Comparison of ENCODE assay signal across 9 mouse cellular contexts in the genomic region with DNA sequence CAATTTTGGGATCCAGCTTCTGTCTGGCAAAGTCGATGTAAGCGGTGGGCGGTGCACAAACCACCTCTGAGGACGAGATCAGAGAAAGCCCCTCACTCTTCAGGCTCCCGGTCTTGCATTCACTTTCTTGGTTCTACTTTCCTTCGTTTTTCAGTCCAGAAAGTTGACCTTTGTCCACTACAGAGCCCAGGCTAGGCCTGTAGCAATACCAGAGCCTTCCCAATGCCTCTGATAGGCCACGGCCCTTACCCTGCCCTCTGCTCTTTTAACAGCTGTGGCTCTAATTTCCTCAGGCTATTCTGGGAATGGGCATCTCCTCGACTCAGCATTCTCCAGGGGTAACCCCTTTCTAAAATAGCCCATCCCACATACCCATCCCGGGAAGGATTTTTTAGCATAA. TPM values are rescaled to one million over a fixed set of nuclear protein-coding genes. Genes with fewer than 3 reads are reported as not detected.
DNase-seq lines count a peak whose midpoint lies in the region; ATAC-seq and TF ChIP-seq lines count a peak whose summit lies in the region.
"Had no signal": no experiment of that assay in that cellular context is flagged by ENCODE, and none has a peak within 500 bp of the region (broad histone marks: within the 10 kb centered on the region; RNA-seq: fewer than 3 reads in every experiment).

No protein-coding gene starts in this region.

- 27% methylated on average over 9 of the region's 9 CpGs for WGBS in heart, adult 2 months
- 12% methylated on average over 9 of the region's 9 CpGs for WGBS in heart, postnatal 0 days
- WGBS in liver, embryonic 16.5 days (ENCODE audit: insufficient replicate concordance) = 24% methylated on average over 9 of the region's 9 CpGs

- peak overlapping the region; percentile 92 for H3K27ac ChIP-seq in heart, adult 2 months
- H3K27ac ChIP-seq in heart, postnatal 0 days (ENCODE audit: low read depth) = peak overlapping the region; percentile 96
- peak overlapping the region; percentile 93 for H3K27ac ChIP-seq in liver, embryonic 16.5 days (ENCODE audit: low read length)

- H3K4me2 ChIP-seq in heart, postnatal 0 days (ENCODE audit: low read depth, low read length) = peak overlapping the region; percentile 79
- peak overlapping the region; percentile 93 for H3K4me2 ChIP-seq in liver, embryonic 16.5 days (ENCODE audit: low read depth, low read length)

- intact Hi-C loops in heart, adult 2 months (cut with DNase I) = no loop called here
- intact Hi-C loops in heart, postnatal 14 days (cut with DNase I) = no loop called here

- H3K9me3 ChIP-seq in G1E (replicated peaks) = no peaks in the 10 kb centered on the region
- no peaks in the 10 kb centered on the region for H3K9me3 ChIP-seq in heart, postnatal 0 days (replicated peaks; ENCODE audit: control insufficient read depth, low read length)
- no peaks in the 10 kb centered on the region for H3K9me3 ChIP-seq in liver, embryonic 16.5 days (replicated peaks; ENCODE audit: control insufficient read depth, low read length)

- DNase-seq in heart, adult 2 months = peak; percentile 12 to 24
- DNase-seq in heart, postnatal 14 days = no peak
- no peak for DNase-seq in G1E (ENCODE audit: low spot score)
- DNase-seq in heart, postnatal 0 days (ENCODE audit: low spot score) = no peak
- DNase-seq in frontal cortex, postnatal 36 days (ENCODE audit: low spot score in 2 of 2) = no peak
- no peak for DNase-seq in lung, postnatal 10 days

- peak overlapping the region; percentile 85 for H3K4me3 ChIP-seq in heart, adult 2 months
- H3K4me3 ChIP-seq in G1E (ENCODE audit: low read depth, low read length) = peak overlapping the region; percentile 78
- H3K4me3 ChIP-seq in heart, postnatal 0 days (ENCODE audit: low read depth, low read length) = peak overlapping the region; percentile 71
- H3K4me3 ChIP-seq in liver, embryonic 16.5 days (ENCODE audit: low read depth, low read length) = peak overlapping the region; percentile 83

- no peaks in the 10 kb centered on the region for H3K79me2 ChIP-seq in heart, adult 2 months (replicated peaks; ENCODE audit: control insufficient read depth, insufficient read depth, low read length)

- no peak for TF ChIP-seq EP300 in heart, adult 2 months (IDR thresholded peaks at IDR 0.05; ENCODE audit: insufficient read depth, low read depth, low read length)
- TF ChIP-seq EP300 in heart, postnatal 0 days (IDR thresholded peaks at IDR 0.05; ENCODE audit: low read depth) = no peak

- no peaks in the 10 kb centered on the region; the same call in 1 of the 2 replicates for H3K36me3 ChIP-seq in heart, adult 2 months (ENCODE audit: control insufficient read depth, insufficient read depth, low read length)
- peaks cover 83% of the 10 kb centered on the region for H3K36me3 ChIP-seq in G1E (replicated peaks)
- H3K36me3 ChIP-seq in heart, postnatal 0 days (replicated peaks; ENCODE audit: control insufficient read depth, insufficient read depth, low read length) = peaks cover 45% of the 10 kb centered on the region
- H3K36me3 ChIP-seq in liver, embryonic 16.5 days (ENCODE audit: control insufficient read depth, insufficient read depth) = peaks cover 23% of the 10 kb centered on the region

- ATAC-seq in G1E (ENCODE audit: extremely low read depth, insufficient number of reproducible peaks, low FRiP score, poor library complexity, severe bottlenecking) = no peak
- no peak for ATAC-seq in heart, postnatal 0 days (ENCODE audit: insufficient read depth, low read depth)
- no peak for ATAC-seq in liver, embryonic 16.5 days (ENCODE audit: low read depth)
- ATAC-seq in monocyte, adult 5-6 weeks (replicated peaks; ENCODE audit: insufficient number of reproducible peaks, low FRiP score, low TSS enrichment, poor library complexity, severe bottlenecking) = no peak
- ATAC-seq: Patski had no signal

- TF ChIP-seq CTCF in heart, adult 2 months (IDR thresholded peaks at IDR 0.05) = no peak
- no peak for TF ChIP-seq CTCF in G1E (IDR thresholded peaks at IDR 0.05; ENCODE audit: low read depth, low read length)
- TF ChIP-seq CTCF in heart, postnatal 0 days (IDR thresholded peaks at IDR 0.05; ENCODE audit: low read depth) = no peak

- peak overlapping the region; percentile 70 for H3K9ac ChIP-seq in heart, adult 2 months (ENCODE audit: low read depth, low read length)
- H3K9ac ChIP-seq in heart, postnatal 0 days (replicated peaks; ENCODE audit: low read depth, low read length) = peak overlapping the region; percentile 91
- peak overlapping the region; percentile 82 for H3K9ac ChIP-seq in liver, embryonic 16.5 days (ENCODE audit: low read depth, low read length)

- H3K27me3 ChIP-seq in heart, adult 2 months (ENCODE audit: control insufficient read depth, insufficient read depth, low read length) = no peaks in the 10 kb centered on the region
- no peaks in the 10 kb centered on the region for H3K27me3 ChIP-seq in G1E (ENCODE audit: insufficient read depth, low read length)
- H3K27me3 ChIP-seq in heart, postnatal 0 days (ENCODE audit: control insufficient read depth, insufficient read depth, low read length) = no peaks in the 10 kb centered on the region
- H3K27me3 ChIP-seq in liver, embryonic 16.5 days (ENCODE audit: control insufficient read depth, insufficient read depth, low read depth, low read length) = no peaks in the 10 kb centered on the region
- H3K27me3 ChIP-seq: Patski had no signal

- no peak for TF ChIP-seq POLR2A in heart, adult 2 months (IDR thresholded peaks at IDR 0.05; ENCODE audit: insufficient read depth, low read depth, low read length)

- H3K4me1 ChIP-seq in heart, adult 2 months (ENCODE audit: control insufficient read depth, insufficient read depth, low read length) = peaks cover 13% of the 10 kb centered on the region
- peaks cover 63% of the 10 kb centered on the region for H3K4me1 ChIP-seq in G1E (ENCODE audit: insufficient read depth, low read depth, low read length)
- peaks cover 17% of the 10 kb centered on the region for H3K4me1 ChIP-seq in heart, postnatal 0 days (ENCODE audit: control insufficient read depth, insufficient read depth)
- peaks cover 46% of the 10 kb centered on the region for H3K4me1 ChIP-seq in liver, embryonic 16.5 days (ENCODE audit: control insufficient read depth, low read depth, low read length)

RNA-seq across cellular contexts. Expression of gene Tpi1, which starts 1.2 kb away (rescaled TPM):
- 100 to 1,000 TPM; 788 to 884 TPM for total RNA-seq in heart, adult 2 months (2021)
- 870 and 1,222 TPM in 2 replicates for polyA plus RNA-seq in heart, adult 2 months (2012; rRNA removed)
- 100 to 1,000 TPM; 772 to 817 TPM for total RNA-seq in heart, postnatal 14 days (2021)
- total RNA-seq in G1E (2014; fragmentation: Nextera tagmentation) (601 and 619 TPM in 2 replicates), G1E (2017) (903 and 1,035 TPM in 2 replicates)
- 520 and 701 TPM in 2 replicates for polyA plus RNA-seq in G1E (2012)
- 1,544 and 1,648 TPM in 2 replicates for total RNA-seq in heart, postnatal 0 days (2014; rRNA removed; ENCODE audit: low replicate concordance)
- 1,138 and 1,142 TPM in 2 replicates for polyA plus RNA-seq in heart, postnatal 0 days (2015; fragmentation: Nextera tagmentation; extraction: Ambion mirVana)
- 450 and 452 TPM in 2 replicates for polyA plus RNA-seq in liver, embryonic 16.5 days (2015; fragmentation: Nextera tagmentation; extraction: Ambion mirVana)
- 71.9 to 103 TPM (median 88.6 TPM) in 3 replicates for total RNA-seq in monocyte, adult 5-6 weeks (2017)

RNA-seq across cellular contexts. Expression of gene Spsb2, which starts 4.4 kb away (rescaled TPM):
- 1 to 10 TPM; 3.2 TPM for total RNA-seq in heart, adult 2 months (2021)
- polyA plus RNA-seq in heart, adult 2 months (2012; rRNA removed) = 2.8 and 4.4 TPM in 2 replicates
- total RNA-seq in heart, postnatal 14 days (2021) = 1 to 10 TPM; 3.2 to 3.5 TPM
- 1.9 TPM in 2 replicates for total RNA-seq in G1E (2014; fragmentation: Nextera tagmentation)
- total RNA-seq in G1E (2017) = 6.9 and 9.4 TPM in 2 replicates
- polyA plus RNA-seq in G1E (2012) = 10.1 and 10.9 TPM in 2 replicates
- total RNA-seq in heart, postnatal 0 days (2014; rRNA removed; ENCODE audit: low replicate concordance) = 5.9 and 17.6 TPM in 2 replicates
- polyA plus RNA-seq in heart, postnatal 0 days (2015; fragmentation: Nextera tagmentation; extraction: Ambion mirVana) = 7.0 and 7.7 TPM in 2 replicates
- polyA plus RNA-seq in liver, embryonic 16.5 days (2015; fragmentation: Nextera tagmentation; extraction: Ambion mirVana) = 8.6 and 9.1 TPM in 2 replicates
- 8.2 to 11.2 TPM (median 10.4 TPM) in 3 replicates for total RNA-seq in monocyte, adult 5-6 weeks (2017)

RNA-seq across cellular contexts. Expression of gene Usp5, which starts 16.4 kb away (rescaled TPM):
- total RNA-seq in heart, adult 2 months (2021) = 10 to 100 TPM; 68.4 to 72.3 TPM
- 51.0 and 74.9 TPM in 2 replicates for polyA plus RNA-seq in heart, adult 2 months (2012; rRNA removed)
- 10 to 100 TPM; 78.2 TPM for total RNA-seq in heart, postnatal 14 days (2021)
- total RNA-seq in G1E (2014; fragmentation: Nextera tagmentation) = 34.6 and 45.9 TPM in 2 replicates
- 67.0 and 76.8 TPM in 2 replicates for total RNA-seq in G1E (2017)
- 53.0 and 68.2 TPM in 2 replicates for polyA plus RNA-seq in G1E (2012)
- 92.2 and 126 TPM in 2 replicates for total RNA-seq in heart, postnatal 0 days (2014; rRNA removed; ENCODE audit: low replicate concordance)
- 66.4 and 73.5 TPM in 2 replicates for polyA plus RNA-seq in heart, postnatal 0 days (2015; fragmentation: Nextera tagmentation; extraction: Ambion mirVana)
- 50.0 and 52.7 TPM in 2 replicates for polyA plus RNA-seq in liver, embryonic 16.5 days (2015; fragmentation: Nextera tagmentation; extraction: Ambion mirVana)
- 34.6 to 45.5 TPM (median 35.5 TPM) in 3 replicates for total RNA-seq in monocyte, adult 5-6 weeks (2017)

RNA-seq across cellular contexts. Expression of gene Cdca3, which starts 16.5 kb away (rescaled TPM):
- total RNA-seq in heart, adult 2 months (2021) = under 1 TPM; 0.32 to 0.70 TPM
- 0.72 and 1.9 TPM in 2 replicates for polyA plus RNA-seq in heart, adult 2 months (2012; rRNA removed)
- total RNA-seq in heart, postnatal 14 days (2021) = 1 to 10 TPM; 3.5 to 9.6 TPM
- total RNA-seq in G1E (2014; fragmentation: Nextera tagmentation) (109 and 112 TPM in 2 replicates), G1E (2017) (137 and 150 TPM in 2 replicates)
- polyA plus RNA-seq in G1E (2012) = 50.9 and 67.2 TPM in 2 replicates
- 95.9 and 127 TPM in 2 replicates for total RNA-seq in heart, postnatal 0 days (2014; rRNA removed; ENCODE audit: low replicate concordance)
- 51.6 and 52.9 TPM in 2 replicates for polyA plus RNA-seq in heart, postnatal 0 days (2015; fragmentation: Nextera tagmentation; extraction: Ambion mirVana)
- 171 and 180 TPM in 2 replicates for polyA plus RNA-seq in liver, embryonic 16.5 days (2015; fragmentation: Nextera tagmentation; extraction: Ambion mirVana)
- total RNA-seq in monocyte, adult 5-6 weeks (2017) = 0.32 to 5.8 TPM in 2 of 3 replicates, not detected in the other

RNA-seq across cellular contexts. Expression of gene Gnb3, which starts 27.2 kb away (rescaled TPM):
- 10 to 100 TPM in 1 of 2 experiments, 1 to 10 TPM in 1; 6.1 to 10.9 TPM for total RNA-seq in heart, adult 2 months (2021)
- 6.9 and 14.0 TPM in 2 replicates for polyA plus RNA-seq in heart, adult 2 months (2012; rRNA removed)
- total RNA-seq in heart, postnatal 14 days (2021) = 1 to 10 TPM; 2.8 to 3.3 TPM
- total RNA-seq in G1E (2014; fragmentation: Nextera tagmentation) (1.1 TPM in 1 of 2 replicates, not detected in the other), G1E (2017) (not detected in 2 replicates)
- polyA plus RNA-seq in G1E (2012) = not detected in 2 replicates
- 0.50 and 4.2 TPM in 2 replicates for total RNA-seq in heart, postnatal 0 days (2014; rRNA removed; ENCODE audit: low replicate concordance)
- 2.8 and 3.3 TPM in 2 replicates for polyA plus RNA-seq in heart, postnatal 0 days (2015; fragmentation: Nextera tagmentation; extraction: Ambion mirVana)
- polyA plus RNA-seq in liver, embryonic 16.5 days (2015; fragmentation: Nextera tagmentation; extraction: Ambion mirVana) = 0.13 and 0.31 TPM in 2 replicates
- 0.19 TPM in 1 of 3 replicates, not detected in the others for total RNA-seq in monocyte, adult 5-6 weeks (2017)

Comparison
In these comparisons a context has a peak if more than half of its experiments do, and no peak if none do; other contexts are left out.
1. DNase-seq: peak in heart, adult 2 months (2 of 2); none in heart, postnatal 14 days (0 of 2), G1E (single experiment), heart, postnatal 0 days (single experiment), frontal cortex, postnatal 36 days (0 of 2) and lung, postnatal 10 days (single experiment).
2. Peak in every context shown above with its lines, with median percentiles within 50 percentile points of each other: H3K27ac ChIP-seq, H3K4me3 ChIP-seq and H3K9ac ChIP-seq.